Mouse (Mus musculus) embryonic facial prominence, embryonic 12.5 days (tissue): ENCODE results near the gene Parp4. TPM values are rescaled to one million over a fixed set of nuclear protein-coding genes. Genes with fewer than 3 reads are reported as not detected.

ENCODE experiments used
- ATAC-seq: fragments of 200-750 bp; cut with Nextera tagmentation; 2 replicates; pipeline ENCODE4 v1.8.0; 2017; ENCODE audit not compliant: insufficient number of reproducible peaks, insufficient read depth, low FRiP score, low TSS enrichment
- H3K27ac ChIP-seq: fragments of 300-500 bp; sonication (generic); 2 replicates; pipeline ENCODE4 v1.5.1; 2016; ENCODE audit warnings: mild to moderate bottlenecking
- H3K27me3 ChIP-seq: fragments of 300-500 bp; sonication (generic); 2 replicates; pipeline ENCODE4 v1.6.1; 2016; ENCODE audit warnings: mild to moderate bottlenecking, moderate library complexity
- H3K36me3 ChIP-seq: fragments of 300-500 bp; sonication (generic); 2 replicates; pipeline ENCODE4 v1.6.1; 2016; ENCODE audit warnings: mild to moderate bottlenecking
- H3K4me1 ChIP-seq: fragments of 300-500 bp; sonication (generic); 2 replicates; pipeline ENCODE4 v1.6.1; 2016
- H3K4me2 ChIP-seq: fragments of 300-500 bp; sonication (generic); replicated peaks from 2 replicates; pipeline ENCODE4 v1.6.1; 2016; ENCODE audit warnings: mild to moderate bottlenecking, moderate library complexity
- H3K4me3 ChIP-seq: fragments of 300-500 bp; sonication (generic); 2 replicates; pipeline ENCODE4 v1.5.1; 2016; ENCODE audit warnings: mild to moderate bottlenecking
- H3K9ac ChIP-seq: fragments of 300-500 bp; sonication (generic); 2 replicates; pipeline ENCODE4 v1.6.1; 2016; ENCODE audit warnings: mild to moderate bottlenecking, moderate library complexity
- H3K9me3 ChIP-seq: fragments of 300-500 bp; sonication (generic); 2 replicates; pipeline ENCODE4 v1.6.1; 2016; ENCODE audit warnings: mild to moderate bottlenecking, moderate library complexity
- WGBS: fragments of 180-500 bp; shearing (Covaris S2); methylation state at CpG from one replicate; pipeline ENCODE4 v1.1.7; 2016; 5-methylcytosine and 5-hydroxymethylcytosine counted together
- polyA plus RNA-seq: library from polyadenylated mRNA; unstranded; fragments of >200 nt; fragmentation: Nextera tagmentation; extraction: Ambion mirVana; gene quantifications from 2 replicates; pipeline ENCODE4 v1.2.1, GENCODE M21; 2016

The Parp4 gene
- polyA plus RNA-seq, 1 experiment from 2014 or later = 2.6 TPM

- no peak for ATAC-seq
- H3K4me1 ChIP-seq = peaks cover 14% of the 10 kb centered on the region; the same call in 1 of the 2 replicates
- H3K4me2 ChIP-seq = peak overlapping the region; percentile 55; the same call in 1 of the 2 replicates
- no peaks in the 10 kb centered on the region for H3K9me3 ChIP-seq
- WGBS = 69% methylated on average over 2 of the region's 2 CpGs
- no peaks in the 10 kb centered on the region for H3K27me3 ChIP-seq
- no peak overlapping the region for H3K4me3 ChIP-seq
- no peak overlapping the region for H3K9ac ChIP-seq
- H3K36me3 ChIP-seq = no peaks in the 10 kb centered on the region
- no peak overlapping the region for H3K27ac ChIP-seq
Measured at GRCm38 (mm10) chr14:56572546-56572945, 2.9 kb upstream of the Parp4 start.

DNA sequence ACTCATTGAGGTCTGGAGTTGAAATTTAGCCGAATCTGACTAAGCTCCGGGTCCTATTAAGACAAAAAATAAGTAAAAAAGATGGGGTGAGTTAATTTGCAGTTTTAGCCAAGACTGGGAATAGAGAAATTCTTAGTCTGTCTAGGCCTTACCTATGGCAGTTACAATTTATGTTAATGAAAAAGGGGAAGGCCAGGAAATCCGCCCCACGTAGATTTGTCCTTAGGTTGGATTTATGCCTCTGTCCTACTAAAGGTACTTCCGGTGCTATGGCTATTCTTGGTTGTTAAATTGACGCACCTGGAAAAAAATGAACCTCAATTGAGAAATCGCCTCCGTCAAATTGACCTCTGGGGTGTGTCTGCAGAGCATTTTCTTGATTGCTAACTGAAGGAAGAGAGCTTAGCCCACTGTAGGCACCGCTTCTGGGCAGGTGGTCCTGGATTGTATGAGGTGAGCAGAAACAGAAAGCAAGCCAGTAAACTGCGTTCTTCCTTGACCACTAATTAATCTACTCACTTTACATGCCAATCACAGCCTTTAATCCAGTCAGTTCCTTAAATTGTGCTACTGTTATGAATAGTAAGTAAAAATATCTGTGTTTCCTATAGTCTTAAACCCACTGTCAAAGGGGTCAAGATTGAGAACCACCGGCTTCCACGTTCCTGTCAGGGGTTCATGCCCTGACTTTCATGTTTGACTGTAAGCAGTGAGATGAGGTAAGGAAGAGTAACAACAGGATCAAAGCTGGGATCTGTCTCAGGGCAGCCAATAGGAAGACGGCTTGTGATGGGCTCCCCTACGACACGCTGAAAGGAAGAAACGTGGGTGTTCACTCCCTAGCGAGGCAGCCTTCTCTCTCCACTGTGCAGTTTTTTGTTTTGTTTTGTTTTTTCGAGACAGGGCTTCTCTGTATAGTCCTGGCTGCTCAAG, 816 bp downstream of the Parp4 start:
- ATAC-seq = no peak
- Histone ChIP-seq H3K27me3 (no peaks in the 10 kb centered on the region), H3K36me3 (no peaks in the 10 kb centered on the region), H3K9ac (no peak overlapping the region), H3K4me1 (0 out of 2 replicates have a peak, but pooled peaks cover 4% of the 10 kb centered on the region), H3K4me3 (peak overlapping the region; percentile 51), H3K4me2 (peak overlapping the region; percentile 70), H3K9me3 (no peaks in the 10 kb centered on the region), H3K27ac (no peak overlapping the region)
- 71% methylated on average over 18 of the region's 18 CpGs for WGBS

GRCm38 (mm10) chr14:56579011-56579410, 3.6 kb downstream of the Parp4 start:
- 49% methylated on average over 8 of the region's 8 CpGs for WGBS
- ATAC-seq = no peak
- H3K4me2 ChIP-seq = no peak overlapping the region
- no peak overlapping the region for H3K9ac ChIP-seq
- no peaks in the 10 kb centered on the region for H3K9me3 ChIP-seq
- no peak overlapping the region for H3K4me3 ChIP-seq
- no peaks in the 10 kb centered on the region for H3K36me3 ChIP-seq
- no peak overlapping the region for H3K27ac ChIP-seq
- H3K27me3 ChIP-seq = no peaks in the 10 kb centered on the region
- 0 out of 2 replicates have a peak, but pooled peaks cover 4% of the 10 kb centered on the region for H3K4me1 ChIP-seq

GRCm38 (mm10) chr14:56581117-56581516, 5.7 kb downstream of the Parp4 start:
- Histone ChIP-seq H3K4me2 (no peak overlapping the region), H3K36me3 (no peaks in the 10 kb centered on the region), H3K9ac (no peak overlapping the region), H3K27me3 (no peaks in the 10 kb centered on the region), H3K27ac (no peak overlapping the region), H3K9me3 (no peaks in the 10 kb centered on the region), H3K4me3 (no peak overlapping the region), H3K4me1 (no peaks in the 10 kb centered on the region)
- ATAC-seq = no peak
- 54% methylated on average over 5 of the region's 5 CpGs for WGBS

DNA sequence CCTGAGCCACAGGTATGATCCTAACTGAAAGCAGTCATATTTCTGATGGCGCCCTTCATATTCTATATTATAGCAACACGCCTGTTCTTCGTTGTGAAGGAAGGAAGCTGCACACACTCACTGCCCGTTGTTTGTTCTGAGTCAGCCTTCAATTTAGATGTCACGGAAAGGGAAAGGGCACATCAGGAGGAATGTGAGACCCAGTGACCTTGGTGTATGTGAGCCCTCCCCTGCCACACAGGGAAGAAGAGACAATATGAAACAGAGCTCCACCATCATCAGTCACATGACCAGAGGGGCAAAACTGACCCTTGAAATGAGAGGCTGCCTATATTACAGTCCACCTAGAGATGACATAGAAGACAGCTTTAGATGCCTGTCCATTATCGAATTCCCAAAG, 6.9 kb downstream of the Parp4 start:
- WGBS = 80% methylated on average over 6 of the region's 6 CpGs
- Histone ChIP-seq H3K4me2 (no peak overlapping the region), H3K9me3 (no peaks in the 10 kb centered on the region), H3K27ac (no peak overlapping the region), H3K9ac (no peak overlapping the region), H3K36me3 (no peaks in the 10 kb centered on the region), H3K4me1 (no peaks in the 10 kb centered on the region), H3K4me3 (no peak overlapping the region), H3K27me3 (no peaks in the 10 kb centered on the region)
- no peak for ATAC-seq

DNA sequence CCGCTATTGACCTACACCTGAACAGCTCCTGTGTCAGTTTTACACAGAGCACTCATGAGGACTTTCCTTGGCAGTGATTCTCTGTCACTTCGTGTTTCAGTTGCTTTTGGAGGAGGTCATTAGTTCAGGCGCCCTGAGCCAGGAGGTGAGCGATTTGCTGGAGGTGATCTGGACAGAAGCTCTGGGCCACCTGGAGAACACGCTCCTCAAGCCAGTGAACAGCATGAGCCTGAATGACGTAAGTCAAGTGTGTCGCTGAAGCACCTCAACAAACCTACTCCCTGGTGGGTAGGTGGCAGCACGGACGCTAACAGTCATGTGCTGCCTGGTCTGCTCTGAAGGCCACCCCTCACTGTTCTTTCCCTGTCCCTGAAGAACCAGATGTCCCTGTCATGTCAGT, 16.8 kb downstream of the Parp4 start:
- H3K9me3 ChIP-seq = no peaks in the 10 kb centered on the region
- H3K27ac ChIP-seq = no peak overlapping the region
- WGBS = 90% methylated on average over 9 of the region's 9 CpGs
- ATAC-seq = no peak
- no peak overlapping the region for H3K9ac ChIP-seq
- H3K4me2 ChIP-seq = no peak overlapping the region
- no peaks in the 10 kb centered on the region for H3K4me1 ChIP-seq
- no peaks in the 10 kb centered on the region for H3K27me3 ChIP-seq
- H3K4me3 ChIP-seq = no peak overlapping the region
- H3K36me3 ChIP-seq = no peaks in the 10 kb centered on the region

DNA sequence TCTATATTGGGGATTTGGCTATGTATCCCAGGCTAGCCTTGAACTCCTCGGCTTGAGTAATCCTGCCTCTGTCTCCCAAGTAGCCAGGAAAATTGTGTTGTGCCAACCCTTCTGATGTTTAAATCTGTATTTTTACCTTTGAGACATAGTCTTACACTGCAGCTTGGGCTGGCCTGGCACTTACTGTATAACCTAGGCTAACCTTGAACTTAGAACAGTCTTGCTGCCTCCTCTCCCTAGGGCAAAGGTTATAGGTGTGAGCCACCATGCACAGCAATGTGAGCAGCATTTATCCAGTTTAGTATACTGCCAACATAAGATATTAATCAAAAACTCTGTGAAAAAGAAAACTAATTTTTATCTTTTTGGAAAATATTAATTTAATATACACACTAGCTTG, 19.4 kb downstream of the Parp4 start:
- 96% methylated on average over 1 of the region's 1 CpGs for WGBS
- Histone ChIP-seq H3K4me3 (no peak overlapping the region), H3K36me3 (no peaks in the 10 kb centered on the region), H3K9ac (no peak overlapping the region), H3K9me3 (no peaks in the 10 kb centered on the region), H3K4me2 (no peak overlapping the region), H3K27me3 (no peaks in the 10 kb centered on the region), H3K27ac (no peak overlapping the region), H3K4me1 (no peaks in the 10 kb centered on the region)
- ATAC-seq = no peak

- no peak overlapping the region for H3K9ac ChIP-seq
- WGBS = 40% methylated on average over 6 of the region's 6 CpGs
Measured at GRCm38 (mm10) chr14:56598759-56599158, 23.3 kb downstream of the Parp4 start.

DNA sequence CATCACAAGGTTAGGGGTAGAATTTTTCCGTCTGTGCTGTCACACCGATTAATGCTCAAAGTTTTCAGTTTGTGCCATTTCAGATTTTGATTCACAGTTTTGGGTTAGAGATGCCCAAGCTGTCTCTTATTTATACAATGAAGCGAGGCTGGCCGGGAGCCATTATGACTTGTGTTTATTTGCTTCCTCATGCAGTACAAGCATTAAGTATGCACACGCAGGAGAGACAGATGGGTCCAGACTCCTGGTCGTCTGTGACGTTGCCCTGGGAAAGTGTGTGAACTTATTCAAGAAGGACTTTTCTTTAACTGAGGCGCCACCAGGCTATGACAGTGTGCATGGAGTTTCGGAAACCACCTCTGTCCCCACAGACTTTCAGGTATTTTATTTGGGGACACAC, 26.6 kb downstream of the Parp4 start:
- ATAC-seq = no peak
- Histone ChIP-seq H3K27me3 (no peaks in the 10 kb centered on the region), H3K9ac (no peak overlapping the region), H3K4me2 (no peak overlapping the region), H3K4me3 (no peak overlapping the region), H3K4me1 (no peaks in the 10 kb centered on the region), H3K27ac (no peak overlapping the region), H3K36me3 (no peaks in the 10 kb centered on the region), H3K9me3 (no peaks in the 10 kb centered on the region)
- WGBS = 85% methylated on average over 9 of the region's 9 CpGs

More at GRCm38 (mm10) chr14:56598759-56599158, 23.3 kb downstream of the Parp4 start:
- H3K9me3 ChIP-seq = no peaks in the 10 kb centered on the region
- H3K4me3 ChIP-seq = no peak overlapping the region
- no peak overlapping the region for H3K4me2 ChIP-seq
- no peak overlapping the region for H3K27ac ChIP-seq
- H3K36me3 ChIP-seq = no peaks in the 10 kb centered on the region
- no peaks in the 10 kb centered on the region for H3K27me3 ChIP-seq
- ATAC-seq = no peak
- H3K4me1 ChIP-seq = no peaks in the 10 kb centered on the region

- H3K9me3 ChIP-seq = no peaks in the 10 kb centered on the region
- no peaks in the 10 kb centered on the region for H3K27me3 ChIP-seq
- no peak overlapping the region for H3K4me3 ChIP-seq
- no peaks in the 10 kb centered on the region; the same call in 1 of the 2 replicates for H3K36me3 ChIP-seq
- no peak for ATAC-seq
- H3K4me2 ChIP-seq = no peak overlapping the region
- H3K27ac ChIP-seq = no peak overlapping the region
- no peak overlapping the region for H3K9ac ChIP-seq
- no peaks in the 10 kb centered on the region for H3K4me1 ChIP-seq
- WGBS = 94% methylated on average over 5 of the region's 5 CpGs
Measured at GRCm38 (mm10) chr14:56604438-56604837, 29.0 kb downstream of the Parp4 start.

DNA sequence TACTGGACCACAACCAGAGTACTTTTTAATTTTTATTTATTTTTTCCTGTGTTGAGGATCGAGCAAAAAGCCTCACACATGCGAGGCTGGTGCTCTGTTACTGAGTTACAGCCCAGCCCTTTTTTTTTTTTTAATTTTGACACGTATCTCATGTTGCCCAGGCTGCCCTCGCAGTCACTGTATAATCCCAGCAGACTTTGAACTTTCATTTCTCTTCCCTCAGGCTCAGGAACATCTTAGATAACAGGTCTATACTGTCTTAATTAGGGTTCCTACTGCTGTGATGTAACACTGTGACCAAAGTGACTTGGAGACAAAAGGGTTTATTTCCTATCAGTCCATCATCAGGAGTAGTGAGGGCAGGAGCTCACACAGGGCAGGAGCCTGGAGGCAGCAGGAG, 29.7 kb downstream of the Parp4 start:
- no peak overlapping the region for H3K4me2 ChIP-seq
- no peak overlapping the region for H3K27ac ChIP-seq
- H3K27me3 ChIP-seq = no peaks in the 10 kb centered on the region
- no peak for ATAC-seq
- H3K4me3 ChIP-seq = no peak overlapping the region
- H3K9me3 ChIP-seq = no peaks in the 10 kb centered on the region
- WGBS = 81% methylated on average over 4 of the region's 4 CpGs
- no peaks in the 10 kb centered on the region; the same call in 1 of the 2 replicates for H3K36me3 ChIP-seq
- no peak overlapping the region for H3K9ac ChIP-seq
- H3K4me1 ChIP-seq = no peaks in the 10 kb centered on the region

DNA sequence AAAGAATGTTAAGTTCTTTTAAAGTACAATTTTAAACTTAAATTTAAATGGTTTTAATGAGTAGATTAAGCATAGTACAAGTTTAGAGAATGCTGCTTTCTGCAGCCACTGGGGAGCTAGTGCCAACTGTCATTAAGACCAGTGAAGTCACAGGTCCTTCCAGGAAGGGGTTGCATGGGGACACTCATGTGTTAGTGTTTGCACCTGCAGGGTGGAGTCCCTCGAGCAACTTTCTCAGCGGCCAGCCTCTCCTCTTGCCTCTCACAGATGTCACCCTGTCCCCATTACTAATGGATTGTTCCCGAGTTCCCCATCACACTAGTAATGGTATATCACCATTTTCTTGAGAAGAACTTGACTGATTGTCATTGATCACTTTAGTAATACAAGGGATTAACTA, 37.8 kb downstream of the Parp4 start:
- no peaks in the 10 kb centered on the region; the same call in 1 of the 2 replicates for H3K36me3 ChIP-seq
- H3K9me3 ChIP-seq = no peaks in the 10 kb centered on the region
- ATAC-seq = no peak
- H3K27me3 ChIP-seq = no peaks in the 10 kb centered on the region
- H3K4me2 ChIP-seq = no peak overlapping the region
- H3K4me3 ChIP-seq = no peak overlapping the region
- no peak overlapping the region for H3K9ac ChIP-seq
- H3K4me1 ChIP-seq = no peaks in the 10 kb centered on the region
- 88% methylated on average over 3 of the region's 3 CpGs for WGBS
- no peak overlapping the region for H3K27ac ChIP-seq
